Mouse (Mus musculus): Measurements from ENCODE around the gene Aqp9. TPM values are rescaled to one million over a fixed set of nuclear protein-coding genes. Genes with fewer than 3 reads are reported as not detected.

Gene Aqp9
- polyA plus RNA-seq, 1 experiment, result 0.01 TPM

DNA sequence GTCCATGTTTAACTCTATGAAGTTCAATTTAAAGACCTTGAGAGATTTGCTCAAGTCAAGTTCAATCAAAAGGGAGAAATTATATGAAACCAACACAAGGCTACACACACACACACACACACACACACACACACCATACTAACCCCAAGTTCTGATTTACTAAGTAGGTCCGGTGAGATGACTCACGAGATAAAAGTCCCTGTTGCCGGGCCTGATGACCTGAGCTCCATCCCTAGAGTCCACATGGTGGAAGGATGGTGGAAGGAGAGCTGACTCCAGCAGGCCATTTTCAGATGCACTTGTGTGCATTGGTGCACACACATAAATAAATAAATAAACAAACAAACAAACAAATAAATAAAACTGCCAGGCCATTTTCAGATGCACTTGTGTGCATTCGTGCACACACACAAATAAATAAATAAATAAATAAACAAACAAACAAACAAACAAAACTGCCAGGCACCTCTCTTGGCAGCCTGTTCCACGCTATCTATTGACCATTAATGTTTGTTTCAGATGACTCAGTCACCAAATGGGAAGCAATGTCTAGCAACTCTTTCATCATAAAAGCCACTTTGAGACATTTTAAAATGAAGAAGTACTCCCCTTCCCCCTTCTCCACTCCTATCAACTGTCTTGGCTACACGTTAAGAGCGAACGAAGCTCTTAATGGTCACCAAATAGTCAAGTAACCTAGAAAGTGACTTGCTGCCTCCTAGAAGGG is 6.2 kb downstream of the Aqp9 start:
- Histone ChIP-seq H3K27me3 (ENCODE audit: control insufficient read depth, insufficient read depth, insufficient read length) (peaks cover 8% of the 10 kb centered on the region), H3K4me3 (ENCODE audit: insufficient read depth, poor library complexity, severe bottlenecking) (no peak overlapping the region), H3K36me3 (ENCODE audit: control insufficient read depth, insufficient read depth) (no peaks in the 10 kb centered on the region), H3K79me3 (ENCODE audit: low read depth) (no peaks in the 10 kb centered on the region), H3ac (ENCODE audit: control insufficient read depth, insufficient read length, low read depth) (no peak overlapping the region), H3K79me2 (ENCODE audit: control insufficient read depth, insufficient read depth) (no peaks in the 10 kb centered on the region)
- TF ChIP-seq CEBPB (IDR thresholded peaks at IDR 0.05; ENCODE audit: low read depth) (no peak), USF1 (IDR thresholded peaks at IDR 0.05; ENCODE audit: low read depth) (no peak), MYOG (IDR thresholded peaks at IDR 0.05; ENCODE audit: control insufficient read depth, extremely low read depth, insufficient read length) (no peak), CTCF (IDR thresholded peaks at IDR 0.05; ENCODE audit: control insufficient read depth, insufficient read depth, insufficient read length) (no peak), MYOD1 (IDR thresholded peaks at IDR 0.05; ENCODE audit: control insufficient read depth, insufficient read length, low read depth) (no peak), FOSL1 (IDR thresholded peaks at IDR 0.05; ENCODE audit: insufficient read depth, low read length, poor library complexity, severe bottlenecking) (no peak), MAX (IDR thresholded peaks at IDR 0.05) (no peak)

DNA sequence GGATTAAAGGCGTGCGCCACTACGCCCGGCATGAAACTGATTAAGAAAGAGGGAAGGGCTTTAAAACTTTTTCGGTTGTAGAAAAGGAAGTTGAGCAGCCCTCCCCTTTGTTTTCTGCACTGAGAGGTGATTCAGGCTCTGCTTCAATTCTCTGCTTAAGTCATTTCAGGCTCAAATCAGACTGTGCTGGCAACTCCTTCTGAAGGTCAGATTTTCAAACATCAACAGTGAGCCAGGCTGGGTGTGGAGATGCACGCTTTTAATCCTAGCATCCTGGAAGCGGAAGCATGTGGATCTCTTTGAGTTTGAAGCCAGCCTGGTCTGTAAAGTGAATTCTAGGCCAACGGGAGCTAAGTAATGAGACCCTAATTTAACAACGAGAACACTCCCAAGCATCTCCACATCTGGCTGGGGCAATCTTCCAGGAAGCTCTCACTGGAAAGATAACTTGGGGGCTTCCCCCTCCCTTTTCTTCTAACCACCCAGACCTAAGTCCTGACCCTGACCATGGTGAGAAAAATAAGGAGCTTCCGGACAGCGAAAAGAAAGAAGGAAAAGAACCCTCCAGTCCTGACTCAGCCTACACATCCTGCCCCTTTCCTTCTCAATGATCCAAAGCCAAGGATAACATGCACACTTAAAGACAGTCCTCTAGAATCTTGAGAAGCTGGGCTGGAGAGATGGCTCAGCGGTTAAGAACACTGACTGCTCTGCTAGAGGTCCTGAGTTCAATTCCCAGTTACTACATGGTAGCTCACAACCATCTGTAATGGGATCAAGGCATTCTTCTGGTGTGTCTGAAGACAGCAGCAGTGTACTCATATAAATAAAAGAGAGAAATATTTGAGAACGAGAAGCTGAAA is 7.4 kb downstream of the Aqp9 start:
- H3K4me3 ChIP-seq (ENCODE audit: insufficient read depth, poor library complexity, severe bottlenecking), result no peak overlapping the region
- no peaks in the 10 kb centered on the region for H3K79me2 ChIP-seq (ENCODE audit: control insufficient read depth, insufficient read depth)
- no peaks in the 10 kb centered on the region for H3K36me3 ChIP-seq (ENCODE audit: control insufficient read depth, insufficient read depth)
- H3K27me3 ChIP-seq (ENCODE audit: control insufficient read depth, insufficient read depth, insufficient read length), result peaks cover 8% of the 10 kb centered on the region
- no peak overlapping the region for H3ac ChIP-seq (ENCODE audit: control insufficient read depth, insufficient read length, low read depth)
- TF ChIP-seq MAX (IDR thresholded peaks at IDR 0.05) (no peak), CEBPB (IDR thresholded peaks at IDR 0.05; ENCODE audit: low read depth) (no peak), FOSL1 (IDR thresholded peaks at IDR 0.05; ENCODE audit: insufficient read depth, low read length, poor library complexity, severe bottlenecking) (no peak)
- H3K79me3 ChIP-seq (ENCODE audit: low read depth), result no peaks in the 10 kb centered on the region

DNA sequence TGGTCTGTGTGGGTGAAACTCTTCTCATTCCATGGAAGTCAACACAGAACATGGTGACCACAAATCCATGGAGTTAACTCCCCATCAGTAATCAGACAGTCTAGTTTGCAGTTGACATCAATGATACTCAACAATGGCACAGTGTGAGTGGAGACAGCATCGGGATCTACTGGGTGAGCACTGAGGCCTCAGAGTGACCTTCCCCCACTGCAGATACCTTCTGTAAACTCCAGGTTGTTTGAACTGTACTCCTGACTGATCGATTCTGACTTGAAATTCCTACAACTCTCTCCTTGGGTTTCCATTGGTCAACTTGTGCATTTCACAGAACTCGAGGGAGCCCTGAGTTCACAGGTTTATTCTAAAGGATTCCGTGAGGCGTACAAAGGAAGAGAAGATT is 8.8 kb downstream of the Aqp9 start:
- Histone ChIP-seq H3K27me3 (ENCODE audit: control insufficient read depth, insufficient read depth, insufficient read length) (no peaks in the 10 kb centered on the region), H3K36me3 (ENCODE audit: control insufficient read depth, insufficient read depth) (no peaks in the 10 kb centered on the region), H3K4me3 (ENCODE audit: insufficient read depth, poor library complexity, severe bottlenecking) (no peak overlapping the region), H3K79me2 (ENCODE audit: control insufficient read depth, insufficient read depth) (no peaks in the 10 kb centered on the region), H3K79me3 (ENCODE audit: low read depth) (no peaks in the 10 kb centered on the region), H3ac (ENCODE audit: control insufficient read depth, insufficient read length, low read depth) (no peak overlapping the region)
- TF ChIP-seq FOSL1 (IDR thresholded peaks at IDR 0.05; ENCODE audit: insufficient read depth, low read length, poor library complexity, severe bottlenecking), result no peak
- TF ChIP-seq CTCF (IDR thresholded peaks at IDR 0.05; ENCODE audit: control insufficient read depth, insufficient read depth, insufficient read length), result no peak
- no peak for TF ChIP-seq MYOG (IDR thresholded peaks at IDR 0.05; ENCODE audit: control insufficient read depth, extremely low read depth, insufficient read length)
- TF ChIP-seq MAX (IDR thresholded peaks at IDR 0.05), result no peak
- TF ChIP-seq CEBPB (IDR thresholded peaks at IDR 0.05; ENCODE audit: low read depth), result no peak

DNA sequence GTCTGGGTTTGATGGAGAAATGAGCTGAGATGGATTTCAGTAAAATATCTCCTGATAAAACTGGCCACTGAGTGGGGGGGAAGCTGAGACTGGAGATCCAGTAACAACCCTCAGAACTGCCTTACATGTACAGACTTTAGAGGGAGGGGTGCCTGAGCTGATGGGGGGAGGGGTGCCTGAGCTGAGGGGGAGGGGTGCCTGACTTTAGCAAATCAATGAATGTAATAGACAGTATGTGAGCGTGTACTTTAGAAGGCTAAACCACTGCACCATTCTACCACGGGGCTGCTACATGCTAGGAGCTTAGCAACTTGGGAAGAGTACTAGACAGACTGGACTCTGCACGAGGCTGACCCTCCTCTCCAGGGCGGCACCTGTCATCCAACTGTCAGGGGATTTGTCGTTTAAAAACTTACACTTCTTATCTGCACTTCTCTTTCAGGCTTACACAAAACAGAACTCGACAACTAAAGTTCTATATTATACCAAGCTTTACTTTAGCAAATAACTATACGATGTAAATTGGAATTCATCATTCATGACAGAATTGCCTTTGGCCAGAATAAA is 9.3 kb downstream of the Aqp9 start:
- TF ChIP-seq CTCF (IDR thresholded peaks at IDR 0.05; ENCODE audit: control insufficient read depth, insufficient read depth, insufficient read length) (no peak), MYOD1 (IDR thresholded peaks at IDR 0.05; ENCODE audit: control insufficient read depth, insufficient read length, low read depth) (no peak), MYOG (IDR thresholded peaks at IDR 0.05; ENCODE audit: control insufficient read depth, extremely low read depth, insufficient read length) (no peak), FOSL1 (IDR thresholded peaks at IDR 0.05; ENCODE audit: insufficient read depth, low read length, poor library complexity, severe bottlenecking) (no peak), CEBPB (IDR thresholded peaks at IDR 0.05; ENCODE audit: low read depth) (no peak), MAX (IDR thresholded peaks at IDR 0.05) (no peak), USF1 (IDR thresholded peaks at IDR 0.05; ENCODE audit: low read depth) (no peak)
- Histone ChIP-seq H3K79me2 (ENCODE audit: control insufficient read depth, insufficient read depth) (no peaks in the 10 kb centered on the region), H3K27me3 (ENCODE audit: control insufficient read depth, insufficient read depth, insufficient read length) (no peaks in the 10 kb centered on the region), H3K79me3 (ENCODE audit: low read depth) (no peaks in the 10 kb centered on the region), H3K4me3 (ENCODE audit: insufficient read depth, poor library complexity, severe bottlenecking) (no peak overlapping the region), H3K36me3 (ENCODE audit: control insufficient read depth, insufficient read depth) (no peaks in the 10 kb centered on the region), H3ac (ENCODE audit: control insufficient read depth, insufficient read length, low read depth) (no peak overlapping the region)

DNA sequence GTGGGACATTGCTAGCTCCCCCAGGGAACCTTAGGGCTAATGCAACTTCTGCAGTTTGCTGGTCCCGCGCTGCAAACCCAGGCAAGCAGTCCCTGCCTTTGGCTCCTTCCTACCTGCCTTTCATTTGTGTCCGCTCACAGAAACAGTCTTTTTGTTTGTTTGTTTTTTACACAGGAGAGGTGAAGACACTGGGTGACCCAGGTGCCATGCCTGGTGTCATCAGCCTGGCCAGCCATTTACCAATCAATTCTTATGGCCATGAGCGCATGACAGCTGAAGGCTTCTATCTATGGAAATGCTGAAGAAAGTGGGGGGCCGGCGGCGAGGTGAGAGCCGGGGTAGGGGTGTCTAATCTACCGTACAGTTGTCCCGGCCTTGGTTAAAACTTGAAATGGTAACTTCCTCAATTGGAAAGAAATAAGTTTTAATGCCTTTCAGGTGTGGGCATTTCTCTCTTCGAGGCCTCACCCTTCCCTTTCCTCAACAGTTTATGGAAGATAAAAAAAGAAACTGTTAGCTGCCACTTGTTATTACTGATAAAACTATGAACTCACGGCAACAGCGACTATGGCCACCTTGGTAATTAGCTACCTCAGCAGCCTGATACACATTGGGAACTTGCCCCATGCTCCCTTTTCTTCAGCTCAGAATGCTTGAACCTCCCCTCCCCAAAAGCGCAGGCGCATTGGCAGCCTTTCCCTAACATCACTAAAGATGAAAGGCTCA is 10.4 kb downstream of the Aqp9 start:
- Histone ChIP-seq H3K79me2 (ENCODE audit: control insufficient read depth, insufficient read depth) (no peaks in the 10 kb centered on the region), H3ac (ENCODE audit: control insufficient read depth, insufficient read length, low read depth) (no peak overlapping the region), H3K36me3 (ENCODE audit: control insufficient read depth, insufficient read depth) (no peaks in the 10 kb centered on the region), H3K79me3 (ENCODE audit: low read depth) (no peaks in the 10 kb centered on the region), H3K4me3 (ENCODE audit: insufficient read depth, poor library complexity, severe bottlenecking) (no peak overlapping the region), H3K27me3 (ENCODE audit: control insufficient read depth, insufficient read depth, insufficient read length) (no peaks in the 10 kb centered on the region)
- TF ChIP-seq CTCF (IDR thresholded peaks at IDR 0.05; ENCODE audit: control insufficient read depth, insufficient read depth, insufficient read length), result no peak
- TF ChIP-seq FOSL1 (IDR thresholded peaks at IDR 0.05; ENCODE audit: insufficient read depth, low read length, poor library complexity, severe bottlenecking), result no peak
- no peak for TF ChIP-seq CEBPB (IDR thresholded peaks at IDR 0.05; ENCODE audit: low read depth)
- no peak for TF ChIP-seq USF1 (IDR thresholded peaks at IDR 0.05; ENCODE audit: low read depth)
- no peak for TF ChIP-seq MYOG (IDR thresholded peaks at IDR 0.05; ENCODE audit: control insufficient read depth, extremely low read depth, insufficient read length)
- no peak for TF ChIP-seq MAX (IDR thresholded peaks at IDR 0.05)
- TF ChIP-seq MYOD1 (IDR thresholded peaks at IDR 0.05; ENCODE audit: control insufficient read depth, insufficient read length, low read depth), result no peak
